Mouse (Mus musculus): Measurements from ENCODE around the gene Arid1a. TPM values are rescaled to one million over a fixed set of nuclear protein-coding genes. Genes with fewer than 3 reads are reported as not detected.

Arid1a gene
- 25.3 and 36.5 TPM in 2 replicates for polyA plus RNA-seq (2015; fragmentation: Nextera tagmentation; extraction: Ambion mirVana)

GRCm38 (mm10) chr4:133756514-133757268 is at the start of gene Arid1a:
Gene Arid1a, minus strand, starts transcription at chr4:133756769.
- DNase-seq (ENCODE audit: low spot score) = peak; percentile 94

- DNase-seq (ENCODE audit: low spot score) = peak; percentile 44
Observed at GRCm38 (mm10) chr4:133804401-133805263, 48.1 kb upstream of the Arid1a start.

DNA sequence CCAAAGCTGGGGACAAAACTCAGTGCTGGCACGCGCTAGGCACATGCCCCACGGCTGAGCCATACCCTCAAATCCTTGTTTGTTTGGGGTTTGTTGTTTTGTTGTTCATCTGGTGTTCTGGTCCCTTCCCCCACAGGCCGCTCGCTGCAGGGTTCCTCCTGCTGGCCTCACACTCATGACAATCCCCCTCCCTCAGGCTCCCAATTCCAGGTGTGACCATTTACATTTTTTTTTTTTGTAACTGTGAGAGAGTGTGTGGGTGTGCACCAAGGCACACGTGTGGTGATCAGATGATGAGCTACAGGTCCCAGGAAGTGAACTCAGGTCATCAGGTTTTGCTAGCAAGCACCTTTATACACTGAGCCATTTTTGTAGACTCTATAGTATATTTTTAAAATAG is 44.0 kb upstream of the Arid1a start:
- DNase-seq (ENCODE audit: low spot score) = no peak

- no peak for DNase-seq (ENCODE audit: low spot score)
Observed at GRCm38 (mm10) chr4:133793269-133793668, 36.7 kb upstream of the Arid1a start.

GRCm38 (mm10) chr4:133774570-133775554 is 18.3 kb upstream of the Arid1a start:
- DNase-seq (ENCODE audit: low spot score) = no peak

DNA sequence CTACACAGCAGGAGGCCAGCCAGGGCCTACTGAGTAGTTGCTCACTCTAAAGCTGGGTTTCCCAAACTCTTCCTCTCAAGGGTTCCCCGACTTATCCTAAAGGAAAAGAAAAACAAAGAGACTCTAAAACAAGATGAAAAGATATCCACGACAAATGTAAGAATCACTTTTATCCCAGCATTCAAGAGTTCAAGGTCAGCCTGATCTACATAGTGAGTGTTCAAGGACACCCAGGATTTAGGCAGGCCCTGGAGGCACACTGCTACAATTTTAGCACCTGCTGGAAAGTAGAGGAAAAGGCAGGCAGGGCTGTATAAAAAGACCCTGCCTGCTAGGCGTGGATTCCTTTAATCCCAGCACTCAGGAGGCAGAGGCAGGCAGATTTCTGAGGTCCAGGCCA is 12.6 kb upstream of the Arid1a start:
- DNase-seq (ENCODE audit: low spot score) = no peak

DNA sequence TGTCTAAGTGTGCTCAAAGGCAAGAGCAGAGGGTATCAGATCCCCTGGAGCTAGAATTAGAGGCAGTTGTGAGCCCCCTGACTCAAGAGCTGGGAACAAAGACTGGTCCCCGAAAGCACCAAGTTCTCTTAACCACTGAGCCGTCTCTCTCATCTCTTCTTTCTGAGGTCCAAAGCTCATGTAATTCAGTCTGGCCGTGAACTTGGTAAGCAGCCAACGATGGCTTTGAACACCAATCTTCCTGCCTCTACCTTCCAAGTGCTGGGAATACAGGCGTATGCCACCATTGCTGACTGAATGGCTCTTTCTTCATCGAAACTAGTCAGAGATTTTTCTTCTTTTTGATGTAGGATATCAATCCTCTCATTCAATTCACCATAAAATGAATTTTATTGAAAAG is 6.5 kb upstream of the Arid1a start:
- no peak for DNase-seq (ENCODE audit: low spot score)

- DNase-seq (ENCODE audit: low spot score) = no peak
Observed at GRCm38 (mm10) chr4:133759659-133760058, 3.1 kb upstream of the Arid1a start.

DNA sequence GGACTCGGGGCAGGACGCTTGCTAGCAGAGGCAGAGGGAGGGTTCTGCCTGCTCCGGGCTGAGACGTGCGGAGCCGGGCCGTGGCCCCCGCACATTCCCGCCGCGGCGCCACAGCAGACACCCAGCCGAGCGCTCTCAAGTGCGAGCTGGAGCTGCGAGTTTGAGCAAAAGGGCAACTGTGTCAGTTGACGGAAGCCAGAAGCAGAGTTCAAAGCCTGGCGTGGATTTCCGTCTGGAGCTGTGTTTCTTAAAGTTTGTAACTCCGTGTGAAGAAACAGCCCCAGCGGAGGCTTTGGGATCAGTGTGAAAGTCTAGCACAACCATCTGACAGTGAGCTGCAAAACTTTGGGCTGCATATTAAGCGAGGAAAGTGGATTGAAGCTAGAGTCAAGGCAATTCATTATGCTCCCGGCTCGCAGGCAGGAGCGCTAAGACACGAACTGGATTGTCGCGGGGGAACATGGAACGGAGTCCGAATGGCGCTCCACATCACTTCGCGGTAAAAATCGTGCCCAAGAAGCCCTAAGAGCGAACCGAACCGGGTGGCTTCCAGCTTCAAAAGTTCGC is 783 bp upstream of the Arid1a start:
- peak; percentile 96 for DNase-seq (ENCODE audit: low spot score)

- no peak for DNase-seq (ENCODE audit: low spot score)
Observed at GRCm38 (mm10) chr4:133755861-133756371, 653 bp downstream of the Arid1a start.

- no peak for DNase-seq (ENCODE audit: low spot score)
Observed at GRCm38 (mm10) chr4:133754871-133755765, 1.5 kb downstream of the Arid1a start.

GRCm38 (mm10) chr4:133754238-133754637 is 2.3 kb downstream of the Arid1a start:
- peak; percentile 98 for DNase-seq (ENCODE audit: low spot score)

- peak; percentile 69 for DNase-seq (ENCODE audit: low spot score)
Observed at GRCm38 (mm10) chr4:133753375-133754190, 3.0 kb downstream of the Arid1a start.

DNA sequence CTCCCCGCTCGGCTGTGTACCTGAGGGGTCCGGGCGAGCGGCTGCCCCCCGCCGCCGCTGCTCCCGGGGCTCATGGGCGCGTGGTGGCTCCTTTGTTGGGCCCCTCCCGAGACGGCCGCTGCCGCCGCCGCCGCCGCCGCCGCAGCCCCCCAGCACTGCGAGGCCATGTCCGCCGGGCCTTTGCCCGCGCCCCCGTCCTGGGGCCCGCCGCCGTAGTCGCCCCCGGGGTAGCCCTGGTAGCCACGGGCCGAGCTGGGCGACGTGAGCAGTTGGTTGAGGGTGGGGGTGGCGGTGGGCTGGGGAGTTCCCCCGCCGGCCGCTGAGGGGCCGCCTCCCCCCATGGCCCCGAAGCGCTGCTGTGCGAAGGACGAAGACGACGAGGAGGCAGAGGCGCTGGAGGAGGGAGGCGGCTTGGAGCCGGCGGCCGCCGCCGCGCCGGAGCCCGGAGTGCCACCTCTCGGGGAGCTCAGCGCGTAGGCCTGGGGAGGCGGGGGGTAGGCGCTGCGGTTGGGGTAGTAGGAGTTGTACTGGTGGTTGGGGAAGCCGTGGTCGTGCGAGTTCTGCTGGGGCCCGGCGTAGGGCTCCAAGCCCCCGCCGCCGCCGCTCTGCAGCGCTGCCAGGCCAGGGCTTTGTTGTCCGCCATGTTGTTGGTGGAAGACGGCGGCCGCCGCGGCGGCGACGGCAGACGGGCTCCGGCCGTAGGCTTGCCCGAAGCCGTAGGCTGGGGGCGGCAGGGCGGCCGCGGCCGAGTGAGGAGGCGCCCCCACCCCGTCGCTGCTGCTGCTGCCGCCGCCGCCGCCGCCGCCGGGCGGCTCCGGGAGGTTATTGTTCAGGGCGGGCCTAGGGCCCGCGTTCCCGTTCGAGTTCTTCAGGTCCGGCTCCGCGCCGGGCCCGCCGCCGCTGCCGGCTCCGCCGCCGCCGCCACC is 3.9 kb downstream of the Arid1a start:
- peak; percentile 55 for DNase-seq (ENCODE audit: low spot score)

DNA sequence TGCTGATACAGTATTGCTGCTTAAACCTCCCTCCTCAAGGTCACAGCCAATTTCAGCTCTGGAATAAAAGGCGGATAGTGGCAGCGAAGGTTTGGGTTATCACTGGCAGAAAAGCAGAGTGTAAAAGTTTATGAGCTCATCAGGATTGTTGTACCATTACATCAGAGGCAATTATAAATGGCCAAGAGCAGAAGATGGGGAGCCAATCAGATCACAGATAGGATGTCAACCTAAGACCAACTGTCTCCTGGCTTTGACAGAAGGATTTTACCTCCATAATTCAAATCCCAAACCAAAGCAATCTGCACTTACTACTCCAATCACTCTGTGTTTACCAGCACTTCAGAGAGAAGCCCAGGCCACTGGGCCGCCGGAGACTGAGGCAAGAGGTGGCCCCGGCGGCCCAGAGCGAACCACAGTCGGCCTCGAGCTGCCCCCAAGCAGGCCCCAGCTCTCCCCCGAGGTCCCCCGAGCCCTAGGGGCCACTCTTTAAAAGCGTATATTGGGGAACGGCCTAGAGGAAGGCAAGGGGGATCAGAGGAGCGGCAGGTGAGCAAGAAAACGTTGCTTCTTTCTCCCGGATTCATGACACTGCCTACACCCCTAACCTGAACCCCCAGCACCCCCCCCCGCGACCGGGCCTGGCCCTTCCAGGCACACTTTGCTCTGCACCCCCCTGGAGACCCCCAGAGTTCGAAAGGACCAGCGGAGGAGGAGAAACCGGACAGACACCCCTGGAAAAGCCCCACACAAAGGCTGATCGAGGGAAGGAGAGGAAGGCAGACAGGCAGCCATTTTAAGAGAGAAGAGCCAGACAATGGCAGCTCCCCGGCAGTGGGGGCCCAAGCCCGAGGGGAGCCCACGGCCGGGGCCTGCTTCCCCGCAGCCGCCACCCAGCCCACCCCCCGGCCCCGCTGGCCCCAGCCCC is 4.8 kb downstream of the Arid1a start:
- peak; percentile 66 for DNase-seq (ENCODE audit: low spot score)

DNA sequence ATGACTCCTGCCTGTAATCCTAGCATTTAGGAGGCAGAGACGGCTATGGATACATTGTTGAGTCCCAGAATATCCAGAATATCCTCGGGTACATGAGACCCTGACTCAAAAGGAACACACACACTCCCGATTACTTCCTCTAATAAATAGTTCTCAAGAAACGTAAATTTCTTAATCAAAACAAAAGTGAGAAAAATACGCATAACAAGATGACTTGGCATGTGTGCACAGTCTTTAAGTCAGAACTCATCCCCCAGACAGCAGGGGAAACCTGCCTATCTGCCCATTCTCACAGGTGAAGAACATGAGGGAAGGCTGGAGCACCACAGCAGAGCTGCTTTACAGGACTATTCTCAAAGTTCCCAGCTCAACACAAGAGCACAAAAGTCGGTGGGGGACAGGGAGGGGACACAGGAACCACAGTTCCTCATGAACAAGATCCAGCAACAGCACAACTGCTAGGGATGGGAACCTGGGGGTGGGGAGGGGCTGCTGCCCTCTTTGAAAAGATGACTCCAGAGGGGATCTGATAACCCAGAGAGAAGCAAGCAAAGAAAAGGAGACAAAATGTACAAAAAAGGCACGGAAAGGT is 6.3 kb downstream of the Arid1a start:
- no peak for DNase-seq (ENCODE audit: low spot score)

Measured in thymus, postnatal 0 days (tissue).